Mouse (Mus musculus) 3134 (cell line): ENCODE results near the gene Tmem234.
"Not testable (repeated sequence)": the region's sequence is repeated elsewhere in the genome, so short reads cannot be mapped to it uniquely, and the experiment has no call there.

Source experiments
- DNase-seq: peaks from one replicate; pipeline ENCODE4 v3.0.0-alpha.2; 2011; ENCODE audit warnings: low spot score; ENCODE audit not compliant: insufficient read length; ENCODE audit errors: extremely low read depth

The Tmem234 gene

DNA sequence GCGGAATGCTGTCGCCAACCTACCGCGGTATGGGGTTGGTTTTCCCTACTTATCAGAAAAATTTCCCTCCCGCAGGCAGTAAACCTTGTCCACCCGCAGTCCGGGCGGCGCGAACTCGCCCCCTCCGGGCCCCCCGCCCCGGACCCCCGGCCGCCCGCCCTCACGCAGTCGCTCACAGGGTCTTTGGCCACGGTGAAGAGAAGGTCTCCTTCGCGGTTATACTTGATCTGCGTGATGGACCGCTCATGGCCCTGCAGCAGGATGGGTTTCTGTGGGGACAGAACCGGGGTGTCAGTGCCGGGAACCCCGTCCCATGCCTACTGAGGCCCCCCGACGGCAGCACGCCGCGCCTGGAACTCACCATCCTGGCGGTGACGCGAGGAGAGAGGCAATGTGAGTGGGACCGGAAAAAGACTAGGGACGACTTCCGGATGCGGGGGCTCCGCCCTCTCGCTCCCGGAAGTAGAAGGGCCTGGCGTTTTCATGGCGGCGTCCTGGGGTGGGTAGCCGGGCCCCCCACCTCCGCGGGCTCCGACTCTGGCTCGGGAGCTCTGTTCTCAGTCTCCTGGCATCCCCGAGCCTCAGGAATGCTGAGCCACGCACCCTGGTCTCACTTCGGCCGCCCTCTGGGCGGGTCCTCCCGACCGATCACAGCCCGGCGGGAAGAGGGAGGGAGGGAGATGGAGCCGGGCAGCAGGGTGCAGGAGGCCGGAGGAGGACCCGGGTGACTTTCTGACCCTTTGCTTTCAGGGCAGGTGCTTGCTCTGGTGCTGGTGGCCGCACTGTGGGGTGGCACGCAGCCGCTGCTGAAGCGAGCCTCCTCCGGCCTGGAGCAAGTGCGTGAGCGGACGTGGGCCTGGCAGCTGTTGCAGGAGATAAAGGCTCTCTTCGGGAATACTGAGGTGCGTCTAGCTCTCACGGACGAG is at the start of gene Tmem234, which contains the start of gene Eif3i:
Tmem234 (plus strand) TSS at position 436 of the 926 bp plus-strand sequence.
Eif3i (minus strand) TSS at position 416 of the 926 bp plus-strand sequence.
- DNase-seq, result peak; percentile 78

DNA sequence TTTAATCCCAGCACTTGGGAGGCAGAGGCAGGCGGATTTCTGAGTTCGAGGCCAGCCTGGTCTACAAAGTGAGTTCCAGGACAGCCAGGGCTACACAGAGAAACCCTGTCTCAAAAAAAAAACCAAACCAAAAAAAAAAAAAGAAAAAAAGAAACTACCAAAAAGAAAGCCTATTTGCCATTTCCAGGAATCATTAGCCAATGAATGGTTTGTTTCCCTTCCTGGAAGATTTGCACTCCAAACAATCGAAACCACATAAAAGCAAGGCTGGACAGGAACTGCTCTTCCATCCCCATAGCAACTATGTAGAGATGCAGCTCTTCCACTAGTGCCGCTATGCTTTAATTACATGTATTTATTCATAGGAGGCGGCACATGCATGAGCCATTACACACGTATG is 46.0 kb upstream of the Tmem234 start:
- DNase-seq, result not testable (repeated sequence)

DNA sequence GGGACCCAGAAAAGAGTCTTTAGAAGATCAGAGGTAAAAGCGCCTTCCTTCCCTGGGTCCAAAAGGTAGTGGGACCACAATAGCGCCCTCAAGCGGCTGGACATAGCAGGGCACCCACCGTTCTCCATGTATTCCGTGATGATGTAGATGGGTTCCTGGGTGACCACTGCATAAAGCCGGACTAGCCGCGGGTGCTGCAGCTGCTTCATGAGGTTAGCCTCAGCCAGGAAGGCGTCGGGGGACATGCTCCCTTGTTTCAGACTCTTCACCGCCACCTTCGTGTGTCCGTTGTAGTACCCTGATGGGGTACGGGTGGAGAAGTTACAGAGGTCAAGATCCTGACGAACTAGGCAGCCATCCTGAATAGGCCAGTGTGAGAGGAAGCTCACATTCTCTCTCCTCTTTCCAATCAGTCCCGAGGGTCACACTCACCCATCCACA is 45.0 kb upstream of the Tmem234 start:
- no peak for DNase-seq

DNA sequence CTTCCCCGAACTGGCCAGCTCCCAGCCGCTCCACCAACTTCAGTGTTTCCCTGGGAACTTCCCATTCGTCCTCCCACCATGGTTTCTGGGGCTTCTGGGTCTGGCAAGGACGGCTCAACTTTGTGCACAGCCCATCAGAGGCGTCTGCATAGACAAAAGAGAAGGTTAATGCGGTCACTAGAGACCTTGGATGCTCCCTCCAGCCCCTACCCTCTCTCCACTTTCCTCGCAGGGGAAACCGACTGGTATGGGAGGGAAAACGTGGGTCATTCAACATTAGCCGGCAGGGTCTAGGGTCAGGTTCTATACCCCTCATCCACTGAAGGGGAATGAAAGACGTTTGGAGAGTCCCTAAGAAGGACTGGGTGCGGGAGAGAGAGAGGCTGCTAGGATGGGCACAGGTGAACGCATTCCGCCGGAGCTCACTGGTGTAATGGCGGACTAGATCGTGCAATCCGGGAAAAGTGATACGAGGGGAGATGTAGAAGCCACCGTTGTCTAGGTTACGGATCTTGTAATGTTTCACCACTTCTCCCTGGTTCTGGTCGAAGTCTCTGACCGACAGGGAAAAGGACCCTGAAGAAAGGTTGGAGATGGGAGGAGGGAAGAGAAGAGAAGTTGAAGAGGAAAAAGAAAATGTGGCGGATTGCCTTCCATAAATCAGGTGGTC is 44.5 kb upstream of the Tmem234 start:
- DNase-seq, result no peak

DNA sequence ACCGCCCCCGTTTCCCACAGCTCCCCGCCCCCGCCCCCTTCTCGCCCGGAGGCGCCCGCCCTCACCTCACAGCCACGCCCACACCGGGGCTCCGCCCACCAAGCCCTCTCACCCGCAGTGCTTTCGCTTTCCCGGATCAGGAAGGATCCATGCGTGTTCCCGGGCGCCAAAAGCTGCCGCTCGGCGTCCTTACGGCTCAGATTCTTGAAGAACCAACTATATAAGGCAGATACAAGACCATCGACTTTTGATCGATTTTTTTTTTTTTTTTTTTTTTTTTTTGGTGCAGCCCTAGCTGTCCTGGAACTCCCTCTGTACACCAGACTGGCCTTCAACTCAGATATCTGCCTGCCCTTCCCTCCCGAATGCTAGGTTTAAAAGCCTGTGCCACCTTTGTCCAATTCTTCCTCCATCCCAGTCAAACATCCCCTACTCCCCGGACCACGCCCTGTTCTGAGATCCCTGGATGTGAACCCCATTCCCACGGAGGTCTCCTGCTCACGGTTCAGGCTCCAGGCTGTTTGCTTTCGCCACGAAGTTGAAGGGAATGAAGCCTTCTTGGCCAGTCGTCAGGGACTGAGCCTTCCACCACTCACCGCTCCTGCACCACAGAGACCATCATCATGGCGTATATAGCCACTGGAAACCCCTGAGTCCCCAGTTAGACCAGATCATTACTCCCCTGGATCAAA is 43.8 kb upstream of the Tmem234 start:
- peak; percentile 77 for DNase-seq

DNA sequence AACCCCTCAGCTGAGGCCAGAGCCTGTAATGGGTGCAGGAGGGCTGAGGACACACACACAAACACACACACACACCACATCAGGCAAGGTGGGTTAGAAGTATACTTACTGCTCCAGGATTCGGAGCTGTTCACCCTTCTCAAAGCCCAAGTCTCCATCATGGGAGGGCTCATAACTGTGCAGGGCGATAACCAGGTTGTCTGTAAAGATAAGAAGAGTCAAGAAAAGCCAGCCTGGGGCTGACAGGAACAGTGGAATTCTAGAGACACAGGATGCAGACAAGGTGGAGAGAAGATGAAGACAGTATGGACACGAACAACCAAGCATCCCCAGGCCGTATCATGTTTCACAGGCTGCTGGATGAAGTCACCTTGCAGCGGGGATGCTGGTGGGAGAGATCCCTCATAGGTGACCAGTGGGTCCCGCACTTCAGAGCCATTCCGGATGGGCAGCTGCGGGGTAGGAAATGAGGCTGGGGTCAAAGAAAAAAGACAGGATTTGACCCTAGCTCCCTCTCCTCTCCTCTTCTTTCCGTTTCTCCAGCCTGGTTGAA is 43.1 kb upstream of the Tmem234 start:
- no peak for DNase-seq

DNA sequence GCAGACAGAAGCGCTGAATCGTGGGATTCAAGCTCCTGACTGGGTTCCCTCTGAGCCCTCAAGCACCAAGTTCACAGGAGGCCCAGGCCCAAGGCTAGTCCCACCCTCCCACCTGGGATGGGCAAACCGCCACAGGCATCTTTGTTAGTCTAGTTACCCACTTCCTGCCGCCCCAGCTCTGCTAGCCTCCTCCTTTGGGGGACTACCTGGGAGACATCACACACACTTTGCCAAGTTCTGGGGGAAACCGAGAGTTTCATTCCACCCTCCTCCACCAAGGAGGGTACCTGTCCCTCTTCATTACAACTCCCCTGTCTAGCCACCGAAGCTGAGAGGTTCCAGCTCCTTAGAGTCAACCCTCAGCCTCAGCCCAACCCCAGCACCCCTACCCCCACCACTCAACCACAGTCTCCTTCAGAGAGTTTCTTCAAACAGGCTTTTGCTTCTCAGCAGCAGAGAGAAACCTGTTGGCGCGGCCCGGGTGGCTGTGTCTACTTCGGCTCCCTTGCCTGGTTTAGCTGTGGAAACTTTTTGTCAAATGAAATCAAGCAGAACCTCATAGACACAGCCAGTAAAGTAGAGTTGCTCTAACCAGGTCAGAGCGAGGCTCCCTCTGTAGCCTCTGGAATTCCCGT is 42.0 kb upstream of the Tmem234 start:
- DNase-seq, result no peak

DNA sequence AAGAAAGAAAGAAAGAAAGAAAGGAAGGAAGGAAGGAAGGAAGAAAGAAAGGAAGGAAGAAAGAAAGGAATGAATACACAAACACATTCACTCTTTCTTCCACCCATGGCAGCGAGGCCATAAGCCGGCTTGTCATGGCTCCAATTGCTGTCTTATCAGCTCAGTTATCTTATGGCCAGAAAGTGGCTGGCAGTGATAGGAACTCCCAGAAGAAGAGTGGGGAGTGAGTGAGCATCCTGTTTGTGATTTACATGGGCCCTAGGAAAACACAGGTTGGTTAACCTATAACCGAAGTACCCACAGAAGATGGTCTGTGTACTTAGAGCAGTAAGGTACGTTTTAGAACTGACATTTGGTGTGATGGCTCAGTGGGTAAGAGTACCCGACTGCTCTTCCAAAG is 39.3 kb upstream of the Tmem234 start:
- no peak for DNase-seq

DNA sequence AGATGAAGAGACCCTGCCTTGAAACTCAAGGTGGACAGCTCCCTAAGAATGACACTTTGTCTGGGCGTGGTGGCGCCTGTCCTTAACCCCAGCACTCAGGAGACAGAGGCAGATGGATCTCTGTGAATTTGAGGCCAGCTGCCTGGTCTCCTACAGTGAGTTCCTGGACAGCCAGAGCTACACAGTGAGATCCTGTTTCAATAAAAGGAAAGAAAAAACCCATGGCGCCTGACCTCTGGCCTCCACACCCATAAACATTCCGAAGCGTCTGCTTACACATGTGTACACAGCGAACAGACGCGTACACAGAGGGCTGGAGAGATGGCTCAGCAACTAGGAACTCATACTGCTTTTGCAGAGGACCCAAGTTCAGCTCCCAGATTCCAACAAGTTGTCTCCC is 36.8 kb upstream of the Tmem234 start:
- no peak for DNase-seq

DNA sequence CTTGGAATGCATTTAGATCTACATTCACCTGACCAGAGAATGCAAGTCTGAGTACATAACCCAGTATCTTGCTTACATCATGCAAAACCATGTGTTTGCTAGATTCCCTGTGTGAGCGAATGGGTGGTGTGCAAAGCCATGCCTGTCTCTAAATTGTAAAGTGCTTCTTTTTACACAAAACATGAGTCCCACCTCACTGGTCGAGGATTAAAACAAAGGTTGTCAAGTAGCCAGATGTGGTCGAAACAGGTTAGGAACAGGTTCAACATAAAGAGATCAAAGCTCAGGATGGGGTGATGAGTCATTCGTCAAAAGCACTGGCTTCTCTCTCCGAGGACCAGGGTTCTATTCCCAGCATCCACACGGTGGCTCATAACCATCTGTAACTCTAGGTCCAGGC is 35.3 kb upstream of the Tmem234 start:
- no peak for DNase-seq

DNA sequence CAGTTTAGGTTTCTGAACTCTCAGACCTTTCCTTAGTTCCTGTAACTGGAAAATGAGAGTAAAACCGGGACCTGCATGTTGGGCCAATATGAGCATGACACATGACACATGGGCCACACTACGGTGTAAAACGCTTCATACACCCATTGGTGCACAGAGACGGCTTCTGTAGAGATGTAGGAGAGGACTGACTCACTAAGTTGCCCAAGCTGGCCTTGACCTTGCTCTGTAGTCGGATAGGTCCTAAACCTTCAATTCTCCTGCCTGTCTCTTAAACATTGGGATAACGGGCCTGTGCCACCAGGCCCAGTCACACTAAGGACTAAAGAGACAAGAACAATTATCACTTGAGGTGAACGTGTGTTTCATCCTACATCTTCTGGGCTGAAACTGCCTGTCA is 32.1 kb upstream of the Tmem234 start:
- DNase-seq, result no peak

DNA sequence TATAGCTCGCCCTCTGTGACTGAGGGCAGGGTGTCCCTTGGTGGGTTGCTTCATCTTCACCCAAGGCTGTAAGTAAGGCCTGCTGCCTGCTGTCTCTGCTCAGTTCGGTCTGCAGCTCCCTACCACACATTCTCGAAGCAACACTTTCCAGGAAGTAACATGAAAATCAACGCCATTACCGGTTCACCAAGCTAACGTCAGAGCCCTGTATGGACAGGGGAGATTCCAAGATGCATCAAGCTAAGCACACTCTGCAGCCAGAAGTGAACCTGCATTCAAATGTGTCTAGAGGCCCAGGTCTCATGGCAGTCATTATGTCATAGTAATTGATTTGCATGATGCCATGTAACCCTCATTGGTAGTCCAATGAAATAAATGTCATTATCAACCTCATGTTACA is 30.4 kb upstream of the Tmem234 start:
- DNase-seq, result no peak

DNA sequence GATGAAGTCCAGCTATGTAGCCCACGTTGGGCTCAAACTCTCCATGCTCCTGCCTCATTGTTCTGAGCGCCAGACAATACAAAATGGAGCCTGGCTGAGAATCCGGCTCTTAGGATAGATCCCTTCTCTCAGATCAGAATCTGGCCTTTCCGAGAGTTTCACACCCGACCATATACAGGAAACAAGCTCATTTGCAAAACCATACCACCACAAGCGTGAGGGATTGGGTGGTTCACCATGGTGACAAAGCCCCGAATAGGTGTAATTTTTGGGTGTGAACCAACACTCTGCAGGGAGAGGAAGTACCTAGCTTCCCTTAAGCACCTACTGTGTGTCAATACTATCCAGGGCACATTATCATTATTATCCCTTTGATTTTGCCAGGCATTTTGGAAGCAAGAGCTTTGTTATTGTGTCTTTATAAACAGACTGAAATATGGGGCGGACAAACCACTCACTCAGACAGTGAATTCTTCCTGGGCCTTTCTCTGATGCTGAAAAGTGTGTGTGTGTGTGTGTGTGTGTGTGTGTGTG is 28.9 kb upstream of the Tmem234 start:
- no peak for DNase-seq

DNA sequence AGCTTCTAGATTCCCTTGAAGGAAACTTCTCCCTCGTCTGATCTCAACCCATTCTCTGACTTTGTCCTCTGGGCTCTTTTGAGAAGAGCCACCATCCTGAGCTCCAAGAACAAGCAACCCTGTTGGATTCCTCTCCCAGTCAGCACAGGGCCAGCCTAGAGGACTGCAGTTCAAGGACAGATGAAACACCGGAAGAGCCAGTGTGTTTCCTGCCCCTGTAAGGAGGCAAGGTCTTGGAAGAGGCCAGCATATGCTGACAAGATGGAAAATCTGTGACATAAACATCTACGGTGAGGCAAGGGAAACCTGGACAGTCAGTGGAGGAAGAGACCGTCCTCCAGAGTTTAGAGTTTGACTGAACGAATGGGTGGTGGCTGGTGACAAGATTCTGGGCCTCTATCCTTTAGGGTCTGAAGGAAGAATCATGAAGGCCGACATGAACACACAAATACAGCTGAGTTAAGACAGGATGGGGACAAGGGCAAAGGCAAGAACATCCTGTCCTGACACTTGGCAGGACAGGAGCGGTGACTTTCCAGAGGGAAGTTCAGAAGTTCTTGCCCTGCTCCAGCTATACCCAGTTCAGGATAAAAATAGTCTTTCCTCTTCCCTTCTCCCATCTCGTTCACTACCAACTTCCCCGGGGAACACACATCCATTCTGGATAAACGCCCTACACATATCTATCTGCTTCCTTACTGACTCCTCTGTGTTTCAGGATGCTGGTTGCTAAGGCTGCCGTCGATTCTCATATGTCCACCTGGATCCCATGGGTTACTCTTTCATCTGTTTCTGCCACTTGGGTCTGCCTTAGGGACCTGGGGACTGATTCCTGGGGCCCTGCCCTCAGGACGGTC is 28.0 kb upstream of the Tmem234 start:
- DNase-seq, result no peak

DNA sequence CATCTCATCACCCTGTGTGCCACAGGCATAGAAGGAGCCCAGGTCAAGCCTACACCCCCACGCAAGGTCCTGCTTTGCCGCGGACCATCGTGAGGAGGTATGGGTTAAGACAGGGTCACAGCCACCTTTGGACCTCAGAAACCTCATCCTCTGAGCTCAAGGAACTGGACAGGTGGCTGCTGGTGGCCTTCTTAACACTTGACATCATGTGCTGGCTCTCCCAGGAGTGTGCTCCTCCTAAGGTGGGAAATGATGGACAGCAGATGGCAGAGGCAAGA is 27.4 kb upstream of the Tmem234 start:
- no peak for DNase-seq

DNA sequence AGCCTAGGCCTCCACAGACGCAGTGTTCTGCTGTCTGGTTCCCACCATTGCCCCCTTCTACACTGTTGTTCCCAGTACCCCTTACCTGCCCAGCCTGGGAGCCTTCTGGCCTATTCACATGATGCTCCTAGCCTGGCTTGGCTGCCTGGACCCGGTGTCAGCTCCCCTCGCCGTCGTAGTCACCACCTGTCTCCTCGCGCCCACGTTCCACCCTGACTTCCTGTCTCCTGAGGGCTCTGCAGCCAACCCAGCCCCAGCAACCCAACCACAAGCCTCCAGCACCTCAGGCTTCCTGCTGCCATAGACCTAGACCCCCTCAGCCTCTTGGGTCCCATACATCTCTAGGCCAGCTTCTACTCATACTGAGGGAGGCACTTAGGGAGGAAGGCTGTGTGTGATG is 27.0 kb upstream of the Tmem234 start, which contains the start of gene Lck:
Lck (minus strand) TSS at position 212 of the 400 bp plus-strand sequence.
- DNase-seq, result no peak

DNA sequence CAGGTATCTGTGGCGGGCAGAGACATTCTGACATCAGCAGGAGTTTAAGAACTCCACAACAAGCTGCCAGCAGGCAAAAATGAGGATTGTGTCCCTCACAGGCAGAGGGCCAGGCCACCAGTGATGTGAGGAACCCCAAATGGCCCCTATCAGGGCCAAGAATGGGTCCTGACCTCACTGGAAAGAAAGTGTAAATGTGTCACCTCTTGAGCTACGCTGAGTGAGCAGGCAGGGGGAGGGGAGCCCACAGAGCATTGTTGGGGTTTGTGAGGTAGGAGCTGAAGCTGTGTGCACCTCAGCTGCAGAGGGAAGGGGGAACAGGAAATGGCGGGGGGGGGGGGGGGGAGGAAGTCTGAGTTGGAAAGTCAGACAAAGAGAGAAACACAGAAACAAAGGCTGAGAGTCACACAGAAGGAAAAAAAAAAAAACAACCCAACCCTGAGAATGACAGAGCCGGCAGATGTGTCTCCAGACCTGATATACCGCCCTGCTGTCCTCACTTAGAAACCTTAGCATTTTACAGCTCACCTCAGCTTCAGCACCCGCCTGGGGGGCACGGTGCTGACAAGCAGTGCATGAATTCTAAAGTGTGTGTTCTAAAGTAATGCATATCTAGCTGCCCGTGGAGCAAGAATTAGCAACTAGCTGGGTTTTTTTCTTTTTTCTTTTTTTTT is 25.2 kb upstream of the Tmem234 start:
- no peak for DNase-seq

DNA sequence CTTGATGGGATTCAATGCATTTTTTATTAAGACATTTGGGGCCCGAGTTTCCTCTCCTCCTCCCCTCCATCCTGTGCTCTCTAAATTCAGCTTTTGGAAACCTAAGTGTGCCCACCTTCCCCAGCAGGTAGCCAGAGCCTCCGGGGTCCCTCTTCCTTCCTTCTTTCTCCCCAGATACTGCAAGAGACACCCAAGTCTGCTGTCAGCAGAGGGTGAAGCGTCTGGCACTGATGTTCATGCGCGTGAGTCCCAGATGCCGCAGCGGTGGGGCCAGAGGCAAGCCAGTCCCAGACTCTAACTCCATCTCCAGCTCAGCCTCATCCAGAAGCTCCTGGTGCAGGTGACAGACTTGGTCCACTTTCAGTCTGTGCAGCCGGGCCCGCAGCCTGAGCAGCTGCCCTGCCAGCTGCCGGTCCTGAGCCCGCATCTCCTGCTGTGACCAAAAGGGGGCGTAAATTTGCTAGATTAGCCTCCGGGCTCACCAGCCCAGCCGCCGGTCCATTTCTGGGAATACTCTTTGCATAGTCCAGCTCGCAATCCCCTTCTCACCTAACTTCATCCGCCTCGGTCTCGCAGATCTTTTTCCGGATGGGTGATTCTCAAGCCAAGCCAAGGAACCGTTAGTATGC is 23.5 kb upstream of the Tmem234 start:
- peak; percentile 21 for DNase-seq
